Mouse (Mus musculus) neural tube, embryonic 15.5 days (tissue): Measurements from ENCODE around the gene Adgrd1. TPM values are rescaled to one million over a fixed set of nuclear protein-coding genes. Genes with fewer than 3 reads are reported as not detected.
A peak's percentile ranks its signal among the peaks of the same experiment; 100 is the strongest.

ENCODE experiments used
- ATAC-seq: fragments of 200-750 bp; cut with Nextera tagmentation; 2 replicates; pipeline ENCODE4 v1.8.0; 2017; ENCODE audit warnings: mild to moderate bottlenecking, moderate TSS enrichment, moderate library complexity; ENCODE audit not compliant: low FRiP score
- H3K27ac ChIP-seq: fragments of 300-500 bp; sonication (generic); replicated peaks from 2 replicates; pipeline ENCODE4 v1.5.1; 2015; ENCODE audit warnings: mild to moderate bottlenecking, inconsistent platforms
- H3K27me3 ChIP-seq: fragments of 300-500 bp; sonication (generic); replicated peaks from 2 replicates; pipeline ENCODE4 v1.6.1; 2015; ENCODE audit warnings: inconsistent platforms
- H3K36me3 ChIP-seq: fragments of 300-500 bp; sonication (generic); 2 replicates; pipeline ENCODE4 v1.6.1; 2015; ENCODE audit warnings: inconsistent platforms
- H3K4me1 ChIP-seq: fragments of 300-500 bp; sonication (generic); 2 replicates; pipeline ENCODE4 v1.6.1; 2015; ENCODE audit warnings: inconsistent platforms
- H3K4me2 ChIP-seq: fragments of 300-500 bp; sonication (generic); 2 replicates; pipeline ENCODE4 v1.6.1; 2015; ENCODE audit warnings: inconsistent platforms, mild to moderate bottlenecking, moderate library complexity
- H3K4me3 ChIP-seq: fragments of 300-500 bp; sonication (generic); replicated peaks from 2 replicates; pipeline ENCODE4 v1.5.1; 2015; ENCODE audit warnings: mild to moderate bottlenecking, inconsistent platforms
- H3K9ac ChIP-seq: fragments of 300-500 bp; sonication (generic); replicated peaks from 2 replicates; pipeline ENCODE4 v1.6.1; 2015; ENCODE audit warnings: mild to moderate bottlenecking, inconsistent platforms
- H3K9me3 ChIP-seq: fragments of 300-500 bp; sonication (generic); replicated peaks from 2 replicates; pipeline ENCODE4 v1.6.1; 2016; ENCODE audit warnings: inconsistent platforms
- WGBS: fragments of 180-500 bp; shearing (Covaris S2); methylation state at CpG from one replicate; pipeline ENCODE4 v1.1.7; 2015; ENCODE audit warnings: mixed read lengths; 5-methylcytosine and 5-hydroxymethylcytosine counted together
- polyA plus RNA-seq: library from polyadenylated mRNA; unstranded; fragments of >200 nt; fragmentation: Nextera tagmentation; extraction: Ambion mirVana; gene quantifications from 2 replicates; pipeline ENCODE4 v1.2.1, GENCODE M21; 2015

The Adgrd1 gene
- polyA plus RNA-seq, 1 experiment from 2014 or later: 0.38 TPM

- ATAC-seq: no peak
- H3K27me3 ChIP-seq: no peaks in the 10 kb centered on the region
- H3K9me3 ChIP-seq: no peaks in the 10 kb centered on the region
- 86% methylated on average over 2 of the region's 2 CpGs for WGBS
- no peak overlapping the region for H3K9ac ChIP-seq
- H3K4me1 ChIP-seq: peaks cover 39% of the 10 kb centered on the region
- H3K27ac ChIP-seq: no peak overlapping the region
- no peak overlapping the region for H3K4me3 ChIP-seq
- no peaks in the 10 kb centered on the region for H3K36me3 ChIP-seq
- H3K4me2 ChIP-seq: no peak overlapping the region
These were observed 119.5 kb downstream of the Adgrd1 start for GRCm38 (mm10) chr5:129216001-129216400.

GRCm38 (mm10) chr5:129217481-129218221 is 121.1 kb downstream of the Adgrd1 start:
- Histone ChIP-seq H3K4me2 (peak overlapping the region; percentile 28), H3K9ac (no peak overlapping the region), H3K4me1 (peaks cover 23% of the 10 kb centered on the region), H3K36me3 (no peaks in the 10 kb centered on the region), H3K27me3 (no peaks in the 10 kb centered on the region), H3K27ac (no peak overlapping the region), H3K4me3 (no peak overlapping the region), H3K9me3 (no peaks in the 10 kb centered on the region)
- 8% methylated on average over 22 of the region's 22 CpGs for whole genome bisulfite sequencing
- no peak for ATAC-seq

DNA sequence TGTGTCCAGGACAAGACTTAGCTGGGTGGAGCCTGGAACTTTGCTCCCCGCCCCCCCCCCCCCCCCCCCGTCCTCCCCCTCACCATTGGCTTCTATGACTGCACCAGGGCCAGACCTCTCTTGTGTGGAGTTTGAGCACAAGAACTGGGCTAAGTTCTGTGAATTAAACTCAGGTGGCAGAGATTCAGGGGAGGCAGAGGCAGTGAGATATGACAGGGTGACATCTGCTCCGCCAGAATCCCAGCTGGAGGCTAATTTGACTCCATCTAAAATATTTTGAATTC is 121.6 kb downstream of the Adgrd1 start:
- peak overlapping the region; percentile 28 for H3K4me2 ChIP-seq
- peaks cover 22% of the 10 kb centered on the region for H3K4me1 ChIP-seq
- no peaks in the 10 kb centered on the region for H3K27me3 ChIP-seq
- no peaks in the 10 kb centered on the region for H3K9me3 ChIP-seq
- H3K9ac ChIP-seq: no peak overlapping the region
- 6% methylated on average over 1 of the region's 3 CpGs for WGBS
- ATAC-seq: no peak
- H3K4me3 ChIP-seq: no peak overlapping the region
- no peaks in the 10 kb centered on the region for H3K36me3 ChIP-seq
- H3K27ac ChIP-seq: no peak overlapping the region; the same call in 1 of the 2 replicates

DNA sequence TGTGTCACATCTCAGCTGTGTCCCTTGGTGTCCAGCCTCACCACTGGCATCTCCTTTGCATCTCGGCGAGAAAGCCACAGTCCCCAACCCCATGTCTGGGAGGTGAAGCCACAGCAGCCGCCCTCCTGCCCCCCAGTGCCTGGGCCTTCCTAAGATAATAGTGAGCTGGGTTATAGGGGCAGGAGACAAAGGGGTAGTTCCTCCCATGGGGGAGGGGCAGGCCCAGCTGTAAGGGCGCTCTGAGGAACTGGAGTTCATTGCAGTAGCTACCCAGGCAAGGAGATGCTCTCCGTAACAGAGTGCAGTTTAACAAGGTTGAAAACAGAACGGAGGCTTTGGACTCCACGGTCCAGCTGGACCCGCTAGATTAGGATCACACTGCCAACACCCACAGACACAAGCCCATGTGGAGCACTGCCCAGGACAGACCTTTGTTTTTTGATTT is 122.0 kb downstream of the Adgrd1 start:
- H3K4me3 ChIP-seq: no peak overlapping the region
- ATAC-seq: no peak
- H3K27me3 ChIP-seq: no peaks in the 10 kb centered on the region
- peaks cover 22% of the 10 kb centered on the region for H3K4me1 ChIP-seq
- no peaks in the 10 kb centered on the region for H3K9me3 ChIP-seq
- 4% methylated on average over 8 of the region's 8 CpGs for WGBS
- H3K27ac ChIP-seq: no peak overlapping the region; the same call in 1 of the 2 replicates
- H3K36me3 ChIP-seq: no peaks in the 10 kb centered on the region
- H3K9ac ChIP-seq: no peak overlapping the region
- no peak overlapping the region for H3K4me2 ChIP-seq

- Histone ChIP-seq H3K4me3 (no peak overlapping the region), H3K36me3 (no peaks in the 10 kb centered on the region), H3K4me2 (no peak overlapping the region), H3K9me3 (no peaks in the 10 kb centered on the region), H3K27me3 (no peaks in the 10 kb centered on the region), H3K4me1 (peaks cover 21% of the 10 kb centered on the region), H3K9ac (no peak overlapping the region), H3K27ac (no peak overlapping the region)
- WGBS: 72% methylated on average over 5 of the region's 5 CpGs
- ATAC-seq: no peak
These were observed 122.7 kb downstream of the Adgrd1 start for GRCm38 (mm10) chr5:129219178-129219760.

- H3K9me3 ChIP-seq: no peaks in the 10 kb centered on the region
- 0 out of 2 replicates have a peak, but pooled peaks cover 5% of the 10 kb centered on the region for H3K4me1 ChIP-seq
- H3K36me3 ChIP-seq: no peaks in the 10 kb centered on the region
- no peak overlapping the region for H3K4me3 ChIP-seq
- 57% methylated on average over 33 of the region's 33 CpGs for WGBS
- no peak overlapping the region for H3K27ac ChIP-seq
- peak overlapping the region; percentile 32 for H3K4me2 ChIP-seq
- no peak overlapping the region for H3K9ac ChIP-seq
- ATAC-seq: no peak
- no peaks in the 10 kb centered on the region for H3K27me3 ChIP-seq
These were observed 129.4 kb downstream of the Adgrd1 start for GRCm38 (mm10) chr5:129225810-129226450.

GRCm38 (mm10) chr5:129228171-129228570 is 131.6 kb downstream of the Adgrd1 start:
- H3K27me3 ChIP-seq: no peaks in the 10 kb centered on the region
- no peak for ATAC-seq

GRCm38 (mm10) chr5:129233301-129233700 is 136.8 kb downstream of the Adgrd1 start:
- H3K4me2 ChIP-seq: no peak overlapping the region
- H3K4me1 ChIP-seq: no peaks in the 10 kb centered on the region
- no peaks in the 10 kb centered on the region for H3K27me3 ChIP-seq
- H3K27ac ChIP-seq: no peak overlapping the region
- no peak overlapping the region for H3K9ac ChIP-seq
- no peaks in the 10 kb centered on the region for H3K36me3 ChIP-seq
- WGBS: 93% methylated on average over 4 of the region's 4 CpGs
- no peak for ATAC-seq
- no peaks in the 10 kb centered on the region for H3K9me3 ChIP-seq
- H3K4me3 ChIP-seq: no peak overlapping the region

More at GRCm38 (mm10) chr5:129228171-129228570, 131.6 kb downstream of the Adgrd1 start:
- Histone ChIP-seq H3K9me3 (no peaks in the 10 kb centered on the region), H3K4me3 (no peak overlapping the region), H3K36me3 (no peaks in the 10 kb centered on the region), H3K27ac (no peak overlapping the region), H3K4me2 (no peak overlapping the region), H3K4me1 (0 out of 2 replicates have a peak, but pooled peaks cover 5% of the 10 kb centered on the region), H3K9ac (no peak overlapping the region)
- WGBS: 87% methylated on average over 2 of the region's 2 CpGs

DNA sequence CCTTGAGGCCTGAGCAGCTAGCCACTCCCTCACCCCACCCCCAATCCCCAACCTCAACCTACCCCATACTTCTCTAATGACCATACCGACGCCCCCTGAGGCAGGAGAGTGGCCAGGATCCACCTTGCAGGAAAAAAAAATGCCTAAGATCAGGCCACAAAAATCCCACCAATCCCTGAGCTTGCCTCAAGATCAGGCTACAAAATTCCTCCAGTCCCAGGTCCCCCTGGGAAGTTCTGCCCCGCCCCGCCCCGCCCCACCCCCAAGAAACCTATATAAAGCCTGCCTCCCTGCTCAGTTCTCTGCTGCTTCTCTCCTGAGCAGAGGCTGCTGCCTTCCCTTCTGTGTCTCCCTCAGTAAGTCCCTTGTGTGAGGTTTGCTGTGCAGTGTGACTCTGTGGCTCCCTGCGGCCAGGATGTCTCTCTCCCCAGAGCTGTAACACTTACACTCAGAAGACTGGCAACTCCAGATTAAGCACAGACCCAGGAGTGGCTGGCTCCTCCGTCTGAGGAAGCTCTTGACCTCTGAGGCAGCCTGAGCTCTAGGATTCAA is 137.4 kb downstream of the Adgrd1 start:
- H3K27me3 ChIP-seq: no peaks in the 10 kb centered on the region
- H3K4me1 ChIP-seq: no peaks in the 10 kb centered on the region
- no peak for ATAC-seq
- no peaks in the 10 kb centered on the region for H3K9me3 ChIP-seq
- no peak overlapping the region for H3K4me3 ChIP-seq
- no peak overlapping the region for H3K4me2 ChIP-seq
- no peaks in the 10 kb centered on the region for H3K36me3 ChIP-seq
- WGBS: 86% methylated on average over 7 of the region's 7 CpGs
- no peak overlapping the region for H3K27ac ChIP-seq
- H3K9ac ChIP-seq: no peak overlapping the region

DNA sequence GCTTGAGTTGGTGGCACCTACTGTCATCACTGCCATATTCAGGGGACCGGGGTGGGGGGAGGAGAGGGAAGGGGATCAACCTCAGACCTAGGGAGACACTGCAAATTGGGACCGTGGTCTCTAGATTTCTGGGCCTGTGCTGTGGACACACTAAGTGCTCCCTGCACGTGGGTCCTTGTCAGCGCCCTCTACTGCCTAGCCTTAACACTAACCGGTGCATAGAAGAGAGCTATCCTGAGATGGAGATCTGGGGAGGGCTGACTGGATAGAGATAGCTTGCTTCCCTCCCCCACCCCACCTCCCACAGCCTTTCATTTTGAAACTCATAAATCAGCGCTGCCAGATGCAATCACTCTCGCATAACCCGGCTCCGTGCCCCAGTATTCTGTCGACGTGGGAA is 139.8 kb downstream of the Adgrd1 start:
- no peak for ATAC-seq
- Histone ChIP-seq H3K27ac (no peak overlapping the region), H3K4me1 (no peaks in the 10 kb centered on the region), H3K27me3 (no peaks in the 10 kb centered on the region), H3K4me2 (no peak overlapping the region), H3K9ac (no peak overlapping the region), H3K36me3 (no peaks in the 10 kb centered on the region), H3K9me3 (no peaks in the 10 kb centered on the region), H3K4me3 (no peak overlapping the region)
- 79% methylated on average over 11 of the region's 11 CpGs for WGBS

DNA sequence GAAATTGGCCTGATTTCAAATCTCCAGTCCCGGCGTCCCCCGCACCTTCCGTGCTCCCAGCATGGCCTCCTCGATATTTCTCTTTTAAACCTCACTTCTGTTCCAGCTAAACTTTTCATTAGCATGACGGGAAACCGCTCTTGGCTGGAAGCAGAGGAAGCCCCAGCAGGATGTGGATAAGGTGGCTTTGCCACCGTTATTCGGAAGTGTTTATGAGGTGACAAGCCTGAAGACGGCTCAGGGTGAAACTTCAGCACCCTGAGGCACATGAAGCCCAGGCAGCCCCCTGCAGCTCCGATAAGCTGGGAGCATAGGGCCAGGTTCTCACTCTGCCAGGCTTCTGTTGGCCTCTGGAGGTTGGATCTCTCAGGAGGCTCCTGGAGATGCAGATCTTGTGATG is 145.3 kb downstream of the Adgrd1 start:
- Histone ChIP-seq H3K4me1 (peaks cover 21% of the 10 kb centered on the region), H3K4me2 (no peak overlapping the region), H3K27ac (no peak overlapping the region), H3K27me3 (no peaks in the 10 kb centered on the region), H3K9me3 (no peaks in the 10 kb centered on the region), H3K36me3 (no peaks in the 10 kb centered on the region), H3K4me3 (no peak overlapping the region), H3K9ac (no peak overlapping the region)
- 87% methylated on average over 11 of the region's 11 CpGs for WGBS
- no peak for ATAC-seq

GRCm38 (mm10) chr5:129242265-129242664 is 145.7 kb downstream of the Adgrd1 start:
- no peak for ATAC-seq

More at GRCm38 (mm10) chr5:129242265-129242664, 145.7 kb downstream of the Adgrd1 start:
- no peak overlapping the region for H3K4me3 ChIP-seq
- H3K9ac ChIP-seq: no peak overlapping the region
- no peak overlapping the region for H3K4me2 ChIP-seq
- H3K36me3 ChIP-seq: no peaks in the 10 kb centered on the region
- peaks cover 21% of the 10 kb centered on the region for H3K4me1 ChIP-seq
- no peak overlapping the region for H3K27ac ChIP-seq
- 54% methylated on average over 3 of the region's 3 CpGs for WGBS
- no peaks in the 10 kb centered on the region for H3K9me3 ChIP-seq
- H3K27me3 ChIP-seq: no peaks in the 10 kb centered on the region
